Mouse (Mus musculus) kidney, adult 2 months (tissue): ENCODE data around the gene Cngb1.

ENCODE experiments used
- CTCF ChIP-seq: fragments of 200-500 bp; conservative IDR thresholded peaks from 2 replicates; pipeline ENCODE4 v1.5.1; 2011; ENCODE audit warnings: low read depth, mild to moderate bottlenecking, control low read depth, low read length, moderate library complexity, mixed read lengths; ENCODE audit not compliant: insufficient read depth, insufficient read length
- POLR2A ChIP-seq: fragments of 200-500 bp; IDR thresholded peaks from one replicate; pipeline ENCODE4 v1.6.1; 2011; ENCODE audit warnings: low read depth, low read length, control low read depth

DNA sequence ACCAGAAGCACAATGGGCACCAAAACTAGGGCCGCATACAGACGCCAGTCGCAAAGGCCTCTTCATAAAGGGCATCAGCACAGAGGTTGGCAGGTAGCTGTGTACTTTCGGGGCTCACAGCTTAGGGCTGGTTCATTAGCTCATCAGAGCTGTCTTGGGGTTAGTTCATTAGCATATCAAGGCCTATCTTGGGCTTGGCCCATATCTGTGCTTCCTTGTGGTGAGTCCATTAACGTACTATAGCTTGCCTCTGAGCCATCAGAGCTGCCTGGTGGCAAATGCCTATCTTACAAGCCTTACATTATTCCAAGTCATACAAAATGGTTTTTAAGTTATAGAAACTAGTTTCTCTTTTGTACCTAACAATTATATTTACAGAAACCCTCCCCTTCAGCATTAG is 82.4 kb downstream of the Cngb1 start:
- TF ChIP-seq CTCF (no peak), POLR2A (no peak)
